Mouse (Mus musculus) left cerebral cortex, adult 2 months (tissue): ENCODE data around the gene Nfib. TPM values are rescaled to one million over a fixed set of nuclear protein-coding genes. Genes with fewer than 3 reads are reported as not detected.

Experiments used
- DNase-seq, 2 experiments: peaks; one replicate each; pipeline ENCODE4 v3.0.0; 2021 to 2022; ENCODE audit warnings: low spot score in 2 of 2, mixed read lengths in 1 of 2; ENCODE audit errors: extremely low spot score in 1 of 2
- H3K27ac ChIP-seq: fragments of 200-600 bp; 2 replicates; pipeline ENCODE4 v1.8.1; 2022
- H3K4me3 ChIP-seq: fragments of 200-600 bp; 2 replicates; pipeline ENCODE4 v1.8.1; 2022
- CTCF ChIP-seq: fragments of 200-600 bp; IDR thresholded peaks from 2 replicates; pipeline ENCODE4 v1.8.1; 2022; ENCODE audit warnings: antibody characterized with exemption, mild to moderate bottlenecking, moderate library complexity
- intact Hi-C: fragments of 180-260 bp; cut with DNase I; formaldehyde crosslinking; loops from one replicate; pipeline ENCODE4 v1.15.1; 2025
- total RNA-seq, 2 experiments: library from RNA; stranded (reverse); gene quantifications; 2 replicates each; pipeline ENCODE4 v1.2.3; 2021

Gene Nfib
- total RNA-seq, 2 experiments from 2014 or later: 83.8 to 90.1 TPM

- TF ChIP-seq CTCF: no peak
- DNase-seq: no peak
- intact Hi-C loops: no loop called here
- no peak overlapping the region for H3K4me3 ChIP-seq
- H3K27ac ChIP-seq: no peak overlapping the region
Measured at GRCm38 (mm10) chr4:82477742-82478141, 227.8 kb downstream of the Nfib start.

DNA sequence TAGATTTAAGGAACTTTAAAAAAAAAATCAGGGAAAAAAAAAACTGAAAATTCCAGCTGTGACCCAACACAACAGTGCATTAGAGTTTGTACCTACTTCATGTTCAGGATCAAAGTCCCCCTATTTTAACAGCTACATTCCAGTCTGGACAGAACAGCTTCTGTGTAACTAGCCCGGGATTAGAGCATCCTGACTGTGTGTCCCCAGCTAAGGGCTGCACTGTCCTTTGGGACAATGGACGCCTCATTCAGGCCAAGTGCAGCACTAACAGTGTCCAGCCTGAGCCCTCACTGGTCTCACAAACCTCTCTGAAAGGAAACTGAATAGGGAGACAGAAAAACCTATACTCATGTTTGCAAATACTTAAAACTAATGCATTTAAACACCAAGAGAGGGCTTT is 229.1 kb downstream of the Nfib start:
- no peak overlapping the region for H3K4me3 ChIP-seq
- no peak for TF ChIP-seq CTCF
- intact Hi-C loops: no loop called here
- H3K27ac ChIP-seq: no peak overlapping the region
- DNase-seq: no peak

DNA sequence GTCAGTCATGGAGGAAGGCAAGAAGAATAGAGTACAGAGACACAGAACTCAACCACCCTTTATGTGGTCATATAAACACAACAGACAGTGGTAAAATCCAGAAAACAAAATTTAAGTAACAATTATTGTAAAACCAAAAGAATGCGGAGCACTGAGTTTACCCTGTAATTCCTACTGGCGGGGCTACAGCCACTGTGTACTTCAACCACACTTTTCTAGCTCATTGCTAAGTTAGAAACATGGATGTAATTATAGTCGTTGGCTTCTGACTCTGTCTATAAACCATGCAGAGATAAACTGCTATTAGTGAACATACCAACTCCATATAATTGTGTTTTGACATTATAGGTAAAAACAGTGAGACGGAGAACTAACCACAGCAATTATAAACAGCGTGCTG is 231.2 kb downstream of the Nfib start:
- no peak overlapping the region for H3K4me3 ChIP-seq
- TF ChIP-seq CTCF: no peak
- H3K27ac ChIP-seq: no peak overlapping the region
- intact Hi-C loops: no loop called here
- DNase-seq: no peak

- intact Hi-C loops: no loop called here
- TF ChIP-seq CTCF: no peak
- no peak overlapping the region for H3K4me3 ChIP-seq
- no peak for DNase-seq
- no peak overlapping the region; the same call in 1 of the 2 replicates for H3K27ac ChIP-seq
Measured at GRCm38 (mm10) chr4:82470938-82471320, 234.6 kb downstream of the Nfib start.

DNA sequence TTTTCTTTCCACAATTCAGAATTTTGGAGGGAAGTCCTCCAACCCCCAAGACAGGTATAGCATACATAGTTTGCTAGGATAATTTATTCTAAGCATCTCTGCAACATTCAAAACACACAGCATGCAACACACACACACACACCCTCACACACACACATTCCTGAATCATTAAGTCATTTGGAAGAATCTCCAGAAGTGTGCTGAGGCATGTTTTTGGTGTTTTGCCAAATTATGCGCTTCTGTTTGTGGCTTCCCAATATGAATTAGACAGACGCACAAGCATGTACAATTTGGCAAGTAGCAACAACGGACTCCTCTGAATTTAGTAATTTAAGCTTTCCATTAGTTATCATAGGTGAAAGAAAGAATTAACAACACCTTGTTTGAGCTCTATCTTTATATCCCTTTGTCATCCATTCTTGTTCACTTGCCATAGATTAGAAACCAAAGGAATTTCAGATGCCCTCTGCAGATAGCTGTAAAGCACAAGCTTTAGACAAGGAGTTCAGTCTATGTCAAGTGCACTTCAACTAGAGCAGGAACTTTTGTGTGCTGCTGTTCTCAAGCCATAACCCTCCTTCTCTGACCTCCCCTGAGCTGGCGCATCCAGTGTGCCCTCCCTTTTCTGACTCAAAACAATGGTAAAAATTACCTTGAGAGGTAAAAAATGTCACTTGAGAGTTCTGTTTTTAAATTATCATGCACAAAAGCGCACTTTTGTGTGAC is 235.2 kb downstream of the Nfib start:
- H3K27ac ChIP-seq: no peak overlapping the region
- H3K4me3 ChIP-seq: no peak overlapping the region
- TF ChIP-seq CTCF: no peak
- intact Hi-C loops: no loop called here
- no peak for DNase-seq

- intact Hi-C loops: no loop called here
- TF ChIP-seq CTCF: no peak
- Histone ChIP-seq H3K4me3 (no peak overlapping the region), H3K27ac (no peak overlapping the region)
- DNase-seq: no peak
Measured at GRCm38 (mm10) chr4:82468944-82469343, 236.6 kb downstream of the Nfib start.

- H3K27ac ChIP-seq: peak overlapping the region; percentile 62
- intact Hi-C loops: no loop called here
- no peak for DNase-seq
- no peak for TF ChIP-seq CTCF
- no peak overlapping the region for H3K4me3 ChIP-seq
Measured at GRCm38 (mm10) chr4:82466717-82467116, 238.8 kb downstream of the Nfib start.

- intact Hi-C loops: no loop called here
- no peak for DNase-seq
- Histone ChIP-seq H3K27ac (peak overlapping the region; percentile 62), H3K4me3 (no peak overlapping the region)
- no peak for TF ChIP-seq CTCF
Measured at GRCm38 (mm10) chr4:82466144-82466543, 239.4 kb downstream of the Nfib start.

DNA sequence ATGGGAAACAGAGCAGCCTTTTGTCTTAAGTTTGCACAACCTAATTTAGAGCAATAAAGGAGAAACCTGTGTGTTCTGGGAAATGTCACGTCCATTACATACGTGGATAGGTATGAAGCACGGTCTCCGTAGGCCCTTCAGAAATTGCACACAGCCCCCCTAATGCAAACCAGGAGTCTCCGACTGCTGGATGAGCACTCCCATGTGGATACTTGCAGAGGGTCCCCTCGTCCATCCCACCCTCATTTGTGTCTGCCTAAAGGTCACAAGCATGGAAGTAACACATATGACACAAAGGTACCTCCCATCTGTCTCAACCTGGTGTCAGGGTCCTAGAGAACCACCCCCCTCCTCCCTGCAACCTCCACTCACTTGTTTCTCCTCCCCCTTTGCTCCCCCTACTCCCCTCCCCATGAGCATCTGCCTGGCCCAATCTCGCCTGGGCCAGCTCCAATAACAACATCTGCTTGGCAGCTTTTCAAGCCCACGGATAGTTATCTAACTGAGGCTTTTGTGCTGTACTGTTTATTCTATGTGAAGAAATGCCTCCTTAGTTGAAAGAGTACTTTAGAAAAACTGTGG is 241.4 kb downstream of the Nfib start:
- intact Hi-C loops: no loop called here
- H3K27ac ChIP-seq: no peak overlapping the region; the same call in 1 of the 2 replicates
- DNase-seq: peak in 1 of 2 experiments; percentile 24
- H3K4me3 ChIP-seq: no peak overlapping the region
- TF ChIP-seq CTCF: no peak

GRCm38 (mm10) chr4:82463189-82463715 is 242.3 kb downstream of the Nfib start:
- intact Hi-C loops: no loop called here
- no peak for DNase-seq
- no peak overlapping the region for H3K4me3 ChIP-seq
- H3K27ac ChIP-seq: no peak overlapping the region
- TF ChIP-seq CTCF: no peak

- DNase-seq: no peak
- Histone ChIP-seq H3K27ac (no peak overlapping the region), H3K4me3 (no peak overlapping the region)
- TF ChIP-seq CTCF: no peak
- intact Hi-C loops: no loop called here
Measured at GRCm38 (mm10) chr4:82461676-82462075, 243.9 kb downstream of the Nfib start.

DNA sequence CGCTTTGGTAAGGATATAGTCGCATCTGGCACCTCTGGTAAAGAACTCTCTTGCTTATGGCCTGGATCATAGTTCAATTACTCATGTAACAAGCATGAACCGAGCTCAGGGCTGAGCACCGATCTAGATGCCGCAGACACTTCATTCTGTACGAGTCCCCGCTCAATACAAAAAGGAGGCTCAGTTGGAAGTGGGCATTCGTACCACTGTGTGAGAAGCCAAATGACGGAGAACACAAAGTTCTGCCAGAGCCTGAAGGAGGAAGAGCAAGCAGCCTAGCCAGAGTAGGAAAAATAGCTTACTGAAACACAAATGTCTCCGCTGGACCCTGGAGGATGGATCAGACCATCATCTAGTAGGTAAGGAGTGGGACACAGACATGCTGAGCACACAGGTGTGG is 246.7 kb downstream of the Nfib start:
- DNase-seq: no peak
- intact Hi-C loops: no loop called here
- H3K4me3 ChIP-seq: no peak overlapping the region
- no peak for TF ChIP-seq CTCF
- H3K27ac ChIP-seq: no peak overlapping the region; the same call in 1 of the 2 replicates

DNA sequence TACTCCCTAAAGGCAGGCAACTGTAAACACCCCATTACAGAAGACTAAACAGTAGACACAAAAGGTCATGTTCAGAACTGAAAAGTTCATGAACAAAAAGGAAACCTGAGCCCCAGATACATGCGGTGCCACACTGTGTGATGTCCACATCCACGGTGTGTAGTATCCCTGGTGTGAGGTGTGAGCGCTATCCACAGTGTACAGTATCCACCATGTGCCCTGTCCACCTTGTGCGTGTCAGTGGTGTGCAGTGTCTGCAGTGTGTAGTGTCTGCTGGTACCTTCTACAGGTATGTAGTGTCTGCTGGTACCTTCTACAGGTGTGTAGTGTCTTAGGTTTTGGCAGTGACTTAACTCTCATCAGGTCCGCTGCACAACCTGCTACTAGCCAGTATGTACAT is 248.6 kb downstream of the Nfib start:
- H3K27ac ChIP-seq: no peak overlapping the region
- intact Hi-C loops: no loop called here
- DNase-seq: no peak

More for the DNA sequence above, 248.6 kb downstream of the Nfib start:
- H3K4me3 ChIP-seq: no peak overlapping the region
- TF ChIP-seq CTCF: no peak
